Mouse (Mus musculus): ENCODE results near the gene Hist1h3d.
"Not testable (repeated sequence)": the region's sequence is repeated elsewhere in the genome, so short reads cannot be mapped to it uniquely, and the experiment has no call there.

The Hist1h3d gene

DNA sequence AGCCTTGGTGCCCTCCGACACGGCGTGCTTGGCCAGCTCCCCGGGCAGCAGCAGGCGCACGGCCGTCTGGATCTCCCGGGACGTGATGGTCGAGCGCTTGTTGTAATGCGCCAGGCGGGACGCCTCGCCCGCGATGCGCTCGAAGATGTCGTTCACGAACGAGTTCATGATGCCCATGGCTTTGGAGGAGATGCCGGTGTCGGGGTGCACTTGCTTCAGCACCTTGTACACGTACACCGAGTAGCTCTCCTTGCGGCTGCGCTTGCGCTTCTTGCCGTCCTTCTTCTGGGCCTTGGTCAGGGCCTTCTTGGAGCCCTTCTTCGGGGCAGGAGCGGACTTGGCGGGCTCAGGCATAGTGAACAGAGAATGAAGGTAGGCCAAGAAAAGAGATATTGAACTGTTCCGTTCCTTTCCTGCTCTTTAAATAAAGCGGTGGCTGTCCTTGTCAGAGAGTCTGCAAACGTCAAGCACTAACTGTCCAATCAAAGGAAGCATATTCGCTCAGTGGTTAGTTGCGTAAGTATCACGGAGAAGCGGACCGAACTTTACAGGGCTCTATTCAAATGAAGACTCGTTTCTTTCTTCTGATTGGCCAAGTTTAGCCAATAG lies 32.5 kb upstream of the Hist1h3d start, which contains the start of gene Hist1h2bh:
Hist1h2bh (minus strand) TSS at position 394 of the 609 bp plus-strand sequence.
- DNase-seq: peak; percentile 93

DNA sequence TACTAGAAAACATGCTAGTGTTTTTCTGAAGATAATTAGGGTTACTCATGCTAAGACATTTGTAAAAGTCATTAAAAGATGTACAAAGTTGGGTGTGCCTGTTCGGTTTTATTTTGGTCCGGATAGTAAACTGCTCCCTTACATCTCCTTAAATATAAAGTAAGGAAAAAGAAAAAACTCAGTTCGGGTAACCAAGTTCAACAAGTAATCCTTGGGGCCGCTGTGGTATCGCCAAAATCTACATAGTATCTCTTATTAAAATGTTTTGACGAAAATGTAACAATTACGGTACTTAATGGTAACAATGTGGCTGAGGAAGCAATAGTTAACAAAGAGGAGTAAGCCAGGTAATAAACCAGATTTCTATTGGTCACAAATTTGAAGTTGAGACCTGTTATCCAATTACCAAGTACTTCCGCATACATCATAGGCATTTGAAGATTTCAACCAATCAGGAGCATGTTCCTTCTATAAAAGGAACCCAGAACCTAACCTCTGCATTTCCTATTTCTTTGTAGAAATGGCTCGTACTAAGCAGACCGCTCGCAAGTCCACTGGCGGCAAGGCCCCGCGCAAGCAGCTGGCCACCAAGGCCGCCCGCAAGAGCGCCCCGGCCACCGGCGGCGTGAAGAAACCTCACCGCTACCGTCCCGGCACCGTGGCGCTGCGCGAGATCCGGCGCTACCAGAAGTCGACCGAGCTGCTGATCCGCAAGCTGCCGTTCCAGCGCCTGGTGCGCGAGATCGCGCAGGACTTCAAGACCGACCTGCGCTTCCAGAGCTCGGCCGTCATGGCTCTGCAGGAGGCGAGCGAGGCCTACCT lies 31.4 kb upstream of the Hist1h3d start, which contains the start of gene Hist1h3f:
Hist1h3f (plus strand) TSS at position 88 of the 822 bp plus-strand sequence.
- peak; percentile 98 for DNase-seq

DNA sequence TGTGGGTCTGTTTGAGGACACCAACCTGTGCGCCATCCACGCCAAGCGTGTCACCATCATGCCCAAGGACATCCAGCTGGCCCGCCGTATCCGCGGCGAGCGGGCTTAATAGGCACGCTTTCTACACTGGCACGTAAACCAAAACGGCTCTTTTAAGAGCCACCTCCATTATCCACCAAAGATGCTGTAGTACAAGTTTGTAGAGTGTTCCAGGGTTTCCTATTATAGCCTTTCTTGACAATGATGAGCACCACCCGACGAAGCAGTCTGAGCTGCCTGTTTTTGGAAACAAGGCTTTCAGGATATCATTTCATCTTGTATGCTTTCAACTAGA lies 30.8 kb upstream of the Hist1h3d start:
- DNase-seq: not testable (repeated sequence)

DNA sequence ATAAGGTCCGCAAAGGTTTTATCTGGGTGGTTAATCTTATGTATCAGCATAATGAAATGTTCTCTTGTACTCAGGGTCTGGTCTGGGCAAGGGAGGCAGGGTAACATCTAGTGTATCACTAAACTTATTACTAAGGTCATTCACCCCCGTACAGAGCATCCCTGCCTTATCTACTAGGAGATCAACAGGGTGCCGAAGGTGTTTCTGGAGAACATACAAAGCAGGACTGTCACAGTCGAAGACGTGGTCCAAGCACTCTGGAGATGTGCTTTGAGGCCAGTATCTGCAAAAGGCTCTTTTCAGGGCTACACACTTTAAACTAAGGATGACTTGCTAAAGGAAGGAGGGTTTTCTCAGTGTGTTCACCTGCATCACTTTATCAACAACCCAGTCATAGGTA lies 28.9 kb upstream of the Hist1h3d start:
- DNase-seq: no peak

DNA sequence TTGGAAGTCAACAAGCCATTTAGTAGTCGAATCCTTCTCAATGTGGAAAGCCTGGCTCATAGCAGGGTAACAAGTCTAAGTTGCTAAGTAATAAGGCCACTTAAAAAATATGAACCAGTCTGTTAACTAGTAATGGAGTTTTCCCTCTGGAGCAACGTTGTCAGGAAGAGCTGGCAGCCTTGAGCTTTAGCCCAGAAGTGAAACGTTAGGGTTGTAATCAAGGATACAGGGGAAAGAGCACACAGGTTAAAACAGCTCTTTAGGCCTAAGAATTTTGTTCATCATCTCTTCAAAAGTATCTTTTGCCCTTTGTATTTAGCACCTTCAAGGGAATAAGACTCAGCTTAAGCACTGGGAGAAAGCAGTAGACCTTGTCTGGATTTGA lies 24.8 kb upstream of the Hist1h3d start:
- DNase-seq: no peak

DNA sequence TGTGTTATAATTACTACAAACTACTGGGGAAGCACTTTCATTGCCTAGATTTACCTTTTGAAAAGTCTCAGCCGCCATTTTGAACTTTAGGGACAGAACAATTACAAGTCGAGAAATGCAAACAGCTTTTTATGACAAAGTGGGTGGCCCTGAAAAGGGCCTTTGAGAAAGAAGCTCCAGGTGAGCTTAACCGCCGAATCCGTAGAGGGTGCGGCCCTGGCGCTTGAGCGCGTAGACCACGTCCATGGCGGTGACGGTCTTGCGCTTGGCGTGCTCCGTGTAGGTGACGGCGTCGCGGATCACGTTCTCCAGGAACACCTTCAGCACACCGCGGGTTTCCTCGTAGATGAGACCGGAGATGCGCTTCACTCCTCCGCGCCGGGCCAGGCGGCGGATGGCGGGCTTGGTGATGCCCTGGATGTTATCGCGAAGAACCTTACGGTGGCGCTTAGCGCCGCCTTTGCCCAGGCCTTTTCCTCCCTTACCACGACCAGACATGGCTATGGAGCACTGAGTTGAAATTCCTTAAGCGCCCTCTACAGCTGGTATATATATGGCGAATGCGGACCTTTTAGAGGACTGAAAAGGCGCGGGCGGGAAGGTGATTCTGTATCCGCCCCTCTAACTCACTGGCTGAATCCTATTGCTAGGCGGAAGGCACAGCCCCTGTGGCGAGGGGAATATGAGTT lies 24.3 kb upstream of the Hist1h3d start, which contains the start of gene Hist1h4f:
Hist1h4f (minus strand) TSS at position 503 of the 689 bp plus-strand sequence.
- peak; percentile 98 for DNase-seq

DNA sequence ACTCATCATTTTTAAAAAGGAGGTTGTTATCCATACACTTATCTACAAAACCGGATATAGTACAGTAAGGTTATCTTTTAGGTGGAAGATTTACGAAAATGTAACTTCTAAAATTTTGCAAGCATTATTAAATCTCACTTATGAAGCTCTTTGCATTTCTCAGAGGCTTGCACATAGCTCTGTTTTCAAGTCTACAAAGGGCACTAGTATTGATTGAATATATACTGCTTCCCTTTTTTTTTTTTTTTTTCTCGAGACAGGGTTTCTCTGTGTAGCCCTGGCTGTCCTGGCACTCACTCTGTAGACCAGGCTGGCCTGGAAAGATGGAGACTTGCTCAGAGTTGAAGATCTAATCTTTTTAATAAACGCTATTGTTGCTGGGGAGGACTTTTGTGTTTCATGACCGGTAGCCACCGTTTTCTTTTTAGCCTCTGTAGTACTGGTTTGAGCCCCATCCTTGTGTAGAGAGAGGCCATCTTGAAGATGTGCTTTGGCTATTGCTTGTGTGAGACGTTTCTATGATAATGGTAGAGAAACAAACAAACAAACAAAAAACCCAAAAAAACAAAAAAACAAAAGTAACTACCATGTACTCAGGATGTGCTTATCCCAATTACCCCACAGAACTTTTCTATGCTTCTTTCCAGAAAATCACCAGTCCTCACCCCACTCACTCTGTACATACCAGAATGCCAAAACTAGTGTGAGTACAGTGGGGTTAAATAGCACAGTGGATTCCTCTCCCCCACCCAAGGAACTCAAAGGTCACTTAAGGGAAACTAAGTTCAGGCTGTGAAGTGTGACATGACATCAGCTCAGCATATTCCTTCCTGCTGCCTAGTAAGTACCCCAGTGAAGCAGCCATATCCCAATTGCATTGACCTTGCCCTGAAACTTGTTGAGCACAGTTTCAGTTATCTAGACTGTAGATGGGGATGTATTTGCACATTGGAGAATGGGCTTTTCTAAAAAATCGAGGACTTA lies 23.3 kb upstream of the Hist1h3d start:
- DNase-seq: no peak

DNA sequence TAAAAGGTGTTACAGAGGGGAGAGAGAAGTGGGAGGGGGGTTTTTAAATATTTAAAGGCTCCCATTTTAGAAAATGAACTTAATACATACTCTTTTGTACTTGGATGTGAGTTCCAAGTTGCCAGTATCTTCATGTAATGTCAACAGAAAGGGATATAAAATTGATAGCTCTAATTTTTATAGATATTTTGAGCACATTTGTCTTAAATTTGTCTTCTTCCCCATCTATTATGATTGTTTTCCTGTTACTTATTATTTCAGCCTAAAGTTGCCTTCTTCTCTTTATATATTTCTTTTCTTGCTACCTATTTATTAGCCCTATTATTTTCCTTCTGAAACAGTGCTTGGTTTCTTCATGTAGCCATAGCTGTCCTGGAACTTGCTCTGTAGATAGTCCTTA lies 22.6 kb upstream of the Hist1h3d start, which contains the start of gene Hist1h1d:
Hist1h1d (plus strand) TSS at position 301 of the 400 bp plus-strand sequence.
- DNase-seq: no peak

DNA sequence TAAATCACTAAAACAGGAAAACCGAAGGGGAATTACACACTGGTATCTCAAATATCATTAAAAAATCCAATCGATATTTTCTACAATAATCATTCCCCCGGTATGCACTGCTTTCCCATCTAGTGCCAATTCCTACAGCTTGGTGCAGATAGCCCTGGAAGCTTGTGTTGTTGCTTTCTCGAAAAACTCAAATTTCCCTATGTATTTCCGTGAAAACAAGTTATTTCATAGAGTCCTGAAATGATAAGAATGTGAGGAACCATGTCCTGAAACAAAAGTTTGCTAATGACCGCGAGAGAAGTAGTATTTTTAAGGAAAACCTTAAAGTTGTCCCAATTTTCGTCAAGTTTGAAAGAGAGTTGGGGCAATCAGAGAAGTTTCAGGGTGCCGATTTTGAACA lies 21.2 kb upstream of the Hist1h3d start:
- DNase-seq: no peak

DNA sequence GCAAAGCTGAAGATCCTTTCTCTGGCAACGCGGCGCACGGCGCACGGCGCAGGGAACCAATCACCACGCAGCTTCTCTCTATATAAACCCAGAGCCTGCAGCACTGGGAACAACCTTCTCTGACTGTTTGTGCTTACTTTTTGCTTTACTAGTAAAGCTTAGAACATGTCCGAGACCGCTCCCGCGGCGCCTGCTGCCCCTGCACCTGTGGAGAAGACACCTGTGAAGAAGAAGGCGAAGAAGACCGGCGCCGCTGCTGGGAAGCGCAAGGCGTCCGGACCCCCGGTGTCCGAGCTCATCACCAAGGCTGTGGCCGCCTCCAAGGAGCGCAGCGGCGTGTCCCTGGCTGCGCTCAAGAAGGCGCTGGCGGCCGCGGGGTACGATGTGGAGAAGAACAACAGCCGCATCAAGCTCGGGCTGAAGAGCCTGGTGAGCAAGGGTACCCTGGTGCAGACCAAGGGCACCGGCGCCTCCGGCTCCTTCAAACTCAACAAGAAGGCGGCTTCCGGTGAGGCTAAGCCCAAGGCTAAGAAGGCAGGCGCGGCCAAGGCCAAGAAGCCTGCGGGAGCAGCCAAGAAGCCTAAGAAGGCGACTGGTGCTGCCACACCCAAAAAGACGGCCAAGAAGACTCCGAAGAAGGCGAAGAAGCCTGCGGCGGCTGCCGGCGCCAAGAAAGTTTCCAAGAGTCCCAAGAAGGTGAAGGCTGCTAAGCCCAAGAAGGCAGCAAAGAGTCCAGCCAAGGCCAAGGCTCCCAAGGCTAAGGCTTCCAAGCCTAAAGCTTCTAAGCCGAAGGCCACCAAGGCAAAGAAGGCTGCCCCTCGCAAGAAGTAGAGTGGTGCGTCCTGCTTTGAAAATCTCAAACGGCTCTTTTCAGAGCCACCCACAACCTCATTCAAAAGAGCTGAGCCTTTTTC lies 20.4 kb upstream of the Hist1h3d start:
- DNase-seq: peak; percentile 90

DNA sequence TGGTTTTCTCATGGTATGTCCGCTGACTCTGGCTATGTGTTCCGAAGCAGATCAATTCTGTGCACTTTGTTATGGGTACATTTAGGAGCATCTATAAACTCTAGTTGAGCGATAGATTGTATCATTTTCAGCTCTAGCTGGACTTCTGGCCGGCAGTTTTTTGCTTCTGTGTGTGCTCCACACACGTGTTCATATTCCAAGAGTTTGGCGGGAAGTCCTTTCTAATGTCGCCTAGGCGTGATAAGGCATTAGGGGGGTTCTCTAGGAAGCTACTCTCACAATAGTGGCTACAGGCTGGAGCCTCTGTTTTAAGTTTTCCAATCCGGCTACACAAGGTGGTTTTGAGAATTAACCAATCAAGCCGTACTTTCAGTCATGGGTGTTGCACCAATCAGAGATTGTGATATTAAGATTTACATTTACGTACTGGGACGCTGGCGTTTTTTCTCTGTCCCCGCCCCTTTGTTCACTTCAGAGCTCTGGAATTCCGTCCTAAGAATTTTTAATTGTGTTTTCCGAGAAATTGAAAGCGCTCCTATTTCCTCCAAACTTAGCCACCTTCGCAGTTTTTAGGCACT lies 19.6 kb upstream of the Hist1h3d start:
- DNase-seq: peak; percentile 94

DNA sequence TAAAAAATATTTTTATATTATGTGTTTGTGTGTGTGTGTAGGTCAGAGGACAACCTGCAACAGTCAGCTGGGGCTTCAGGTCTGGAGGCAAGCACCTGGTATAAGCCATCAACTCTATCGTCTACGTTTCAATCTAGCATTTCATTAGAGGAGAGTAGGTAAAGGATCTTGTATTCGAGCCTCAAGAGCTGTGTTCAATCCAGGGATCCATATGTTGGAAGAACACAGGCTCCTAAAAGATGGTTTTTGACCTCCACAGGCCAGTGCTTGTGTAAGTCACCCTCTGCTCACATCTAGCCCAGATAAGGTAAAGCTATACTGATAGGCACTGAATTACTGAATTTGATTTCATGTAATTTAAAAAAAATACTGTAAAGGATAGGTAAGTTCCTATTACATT lies 18.7 kb upstream of the Hist1h3d start:
- no peak for DNase-seq

DNA sequence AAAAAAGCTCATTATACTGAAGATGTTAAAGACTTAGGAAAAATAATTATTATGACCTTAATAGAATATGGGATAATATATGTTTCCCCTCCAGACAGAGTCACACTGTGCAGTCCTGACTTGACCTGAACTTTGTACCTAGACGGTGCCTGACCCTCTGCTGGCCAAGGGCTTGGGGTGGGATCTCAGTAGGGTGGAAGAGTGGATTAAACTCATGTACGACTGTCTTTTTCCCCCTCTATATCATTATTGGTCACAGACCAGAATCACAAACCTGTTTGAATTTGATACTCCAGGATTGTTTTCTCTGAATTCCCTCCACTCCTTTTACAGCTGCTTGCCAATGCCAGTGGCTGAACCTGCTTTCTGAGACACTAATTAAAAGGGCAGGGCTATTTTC lies 14.9 kb upstream of the Hist1h3d start:
- not testable (repeated sequence) for DNase-seq

DNA sequence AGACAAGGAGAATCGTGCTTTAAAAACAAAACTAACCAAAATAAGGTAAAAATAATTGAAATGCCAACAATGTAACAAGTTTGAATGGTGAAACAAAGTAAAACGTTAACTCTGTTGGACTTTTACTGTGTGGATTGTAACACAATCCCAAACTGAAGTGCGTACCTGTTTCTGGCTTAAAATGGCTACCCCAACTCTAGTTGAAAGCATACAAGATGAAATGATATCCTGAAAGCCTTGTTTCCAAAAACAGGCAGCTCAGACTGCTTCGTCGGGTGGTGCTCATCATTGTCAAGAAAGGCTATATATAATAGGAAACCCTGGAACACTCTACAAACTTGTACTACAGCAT lies 14.1 kb upstream of the Hist1h3d start:
- DNase-seq: not testable (repeated sequence)

DNA sequence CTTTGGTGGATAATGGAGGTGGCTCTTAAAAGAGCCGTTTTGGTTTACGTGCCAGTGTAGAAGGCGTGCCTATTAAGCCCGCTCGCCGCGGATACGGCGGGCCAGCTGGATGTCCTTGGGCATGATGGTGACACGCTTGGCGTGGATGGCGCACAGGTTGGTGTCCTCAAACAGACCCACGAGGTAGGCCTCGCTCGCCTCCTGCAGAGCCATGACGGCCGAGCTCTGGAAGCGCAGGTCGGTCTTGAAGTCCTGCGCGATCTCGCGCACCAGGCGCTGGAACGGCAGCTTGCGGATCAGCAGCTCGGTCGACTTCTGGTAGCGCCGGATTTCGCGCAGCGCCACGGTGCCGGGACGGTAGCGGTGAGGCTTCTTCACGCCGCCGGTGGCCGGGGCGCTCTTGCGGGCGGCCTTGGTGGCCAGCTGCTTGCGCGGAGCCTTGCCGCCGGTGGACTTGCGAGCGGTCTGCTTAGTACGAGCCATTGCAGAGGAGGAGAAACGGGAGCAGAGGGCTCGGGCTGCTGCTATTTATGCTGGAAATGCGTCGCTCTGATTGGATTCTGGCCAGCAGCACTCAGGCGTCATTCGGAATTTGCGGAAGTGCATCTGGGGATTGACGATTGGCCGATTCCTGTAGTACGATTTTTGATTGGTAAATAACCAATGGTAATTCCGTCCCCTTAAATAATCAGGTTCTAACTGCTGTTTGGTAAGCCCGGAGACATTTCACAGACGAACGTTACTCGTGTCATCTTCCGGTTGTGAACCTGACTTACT lies 13.5 kb upstream of the Hist1h3d start, which contains the start of gene Hist1h3e:
Hist1h3e (minus strand) TSS at position 487 of the 777 bp plus-strand sequence.
- DNase-seq: peak; percentile 99

DNA sequence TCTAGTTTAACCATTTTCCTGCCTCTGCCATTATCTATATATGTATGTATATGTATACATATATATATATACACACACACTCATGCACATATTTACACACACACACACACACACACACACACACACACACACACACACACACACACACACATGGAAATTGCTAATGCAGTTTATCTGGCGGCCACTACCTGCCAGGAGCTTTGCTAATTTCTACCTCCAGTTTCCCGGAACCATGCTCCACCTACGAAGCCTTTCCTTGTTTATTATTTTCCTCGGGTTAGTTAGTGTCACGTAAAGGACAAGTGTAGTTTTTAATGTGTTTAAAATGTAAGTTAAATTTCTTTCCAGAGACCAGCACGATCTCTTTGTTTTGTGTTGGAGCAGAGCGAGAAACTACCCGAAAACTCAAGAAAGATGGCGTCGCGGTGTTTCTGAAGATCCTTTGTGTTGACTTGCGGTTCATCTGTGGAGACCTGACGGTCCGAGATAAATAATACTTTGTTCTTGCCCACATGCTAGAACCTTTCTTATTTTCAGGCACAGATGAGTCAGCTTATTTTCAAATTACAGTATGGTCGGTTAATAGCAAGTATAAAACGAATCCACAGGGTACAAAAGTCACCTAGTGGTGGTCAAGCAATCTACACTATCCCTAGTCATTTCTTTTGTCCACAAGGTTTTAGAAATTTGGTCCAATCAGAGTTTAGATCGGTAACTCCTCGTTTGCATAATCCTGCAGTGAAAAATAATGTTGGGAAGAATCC lies 12.7 kb upstream of the Hist1h3d start:
- peak; percentile 91 for DNase-seq

DNA sequence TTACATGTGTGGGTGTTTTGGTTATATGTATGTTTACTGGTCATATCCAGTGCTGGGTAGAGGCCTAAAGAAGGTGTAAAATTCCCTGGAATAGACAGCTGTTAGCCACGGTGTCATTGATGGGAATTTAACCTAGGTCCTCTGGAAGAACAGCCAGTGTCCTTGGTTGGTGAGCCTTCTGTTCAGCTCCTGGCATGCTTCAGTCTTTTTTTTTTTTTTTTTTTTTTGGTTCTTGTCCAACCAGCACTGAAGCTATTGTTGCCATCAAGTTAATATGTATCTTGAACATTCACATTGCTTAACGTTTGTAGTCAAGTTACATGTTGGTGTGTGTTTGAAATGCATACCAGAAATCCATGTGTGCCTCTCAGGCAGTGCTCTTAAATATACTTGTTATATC lies 11.1 kb upstream of the Hist1h3d start:
- DNase-seq: no peak

DNA sequence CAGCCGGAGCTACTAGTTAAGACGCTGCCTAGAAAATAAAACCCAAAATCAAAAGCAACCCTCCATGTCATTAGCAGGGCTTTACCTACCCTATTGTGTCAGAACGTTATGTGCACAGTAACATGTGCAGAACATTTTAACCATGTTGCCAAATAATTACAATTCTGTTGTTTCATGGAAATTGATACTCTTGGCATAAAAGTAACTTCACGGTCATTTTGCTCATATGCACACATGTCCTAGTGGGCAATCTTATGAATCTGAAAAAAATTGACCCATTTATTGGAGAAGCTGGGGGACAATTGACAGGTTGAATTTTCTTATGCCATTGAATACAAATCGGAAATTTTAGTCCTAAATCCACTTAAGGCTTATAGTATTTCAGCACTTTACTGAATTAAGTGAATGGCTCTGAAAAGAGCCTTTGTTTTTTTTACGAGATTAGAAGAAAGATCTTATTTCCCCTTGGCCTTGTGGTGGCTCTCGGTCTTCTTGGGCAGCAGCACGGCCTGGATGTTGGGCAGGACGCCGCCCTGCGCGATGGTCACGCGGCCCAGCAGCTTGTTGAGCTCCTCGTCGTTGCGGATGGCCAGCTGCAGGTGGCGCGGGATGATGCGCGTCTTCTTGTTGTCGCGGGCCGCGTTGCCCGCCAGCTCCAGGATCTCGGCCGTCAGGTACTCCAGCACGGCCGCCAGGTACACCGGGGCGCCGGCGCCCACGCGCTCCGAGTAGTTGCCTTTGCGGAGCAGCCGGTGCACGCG lies 5.1 kb upstream of the Hist1h3d start:
- peak; percentile 36 for DNase-seq

All from retina, postnatal 1 day (tissue).